Mouse (Mus musculus) cerebellum, adult 2 months (tissue): ENCODE measurements around the gene Gm28539. TPM values are rescaled to one million over a fixed set of nuclear protein-coding genes. Genes with fewer than 3 reads are reported as not detected.
"Not testable (repeated sequence)": the region's sequence is repeated elsewhere in the genome, so short reads cannot be mapped to it uniquely, and the experiment has no call there.

Experiments used
- DNase-seq, 2 experiments: peaks; one replicate each; pipeline ENCODE4 v3.0.0; 2021
- H3K27ac ChIP-seq: fragments of 200-500 bp; 2 replicates; pipeline ENCODE4 v1.5.1; 2012; ENCODE audit warnings: low read length, control low read depth, inconsistent platforms; ENCODE audit not compliant: insufficient read depth
- H3K27me3 ChIP-seq: fragments of 200-500 bp; 2 replicates; pipeline ENCODE4 v1.6.1; 2012; ENCODE audit warnings: inconsistent platforms, mild to moderate bottlenecking, low read length, moderate library complexity; ENCODE audit not compliant: control insufficient read depth, insufficient read depth
- H3K4me1 ChIP-seq: fragments of 200-500 bp; 2 replicates; pipeline ENCODE4 v1.6.1; 2011; ENCODE audit warnings: low read length; ENCODE audit not compliant: control insufficient read depth, insufficient read depth
- H3K4me3 ChIP-seq: fragments of 200-500 bp; replicated peaks from 2 replicates; pipeline ENCODE3; 2011; ENCODE audit warnings: mild to moderate bottlenecking, low read depth, low read length, control low read depth; ENCODE audit not compliant: insufficient read depth
- CTCF ChIP-seq: fragments of 200-500 bp; IDR thresholded peaks from 2 replicates; pipeline ENCODE4 v1.5.1; 2011; ENCODE audit warnings: low read depth, mild to moderate bottlenecking, control low read depth, low read length, moderate library complexity, borderline replicate concordance; ENCODE audit not compliant: insufficient read depth
- POLR2A ChIP-seq: fragments of 200-500 bp; IDR thresholded peaks from 2 replicates; pipeline ENCODE4 v1.6.1; 2011; ENCODE audit warnings: low read length, control low read depth, borderline replicate concordance; ENCODE audit not compliant: insufficient read depth
- WGBS: fragments of 180-500 bp; shearing (Covaris S2); methylation state at CpG from one replicate; pipeline ENCODE4 v1.1.7; 2018; 5-methylcytosine and 5-hydroxymethylcytosine counted together
- polyA plus RNA-seq: library from polyadenylated mRNA; depleted of rRNA; stranded (reverse); fragments of >200 nt; gene quantifications from 2 replicates; pipeline ENCODE4 v1.2.3, GENCODE M21; 2012

Gene Gm28539
- polyA plus RNA-seq, 1 experiment, result 0.08 TPM

GRCm38 (mm10) chr16:18828630-18829029 lies 7.8 kb upstream of the Gm28539 start:
- no peaks in the 10 kb centered on the region for H3K4me1 ChIP-seq
- TF ChIP-seq CTCF (no peak), POLR2A (no peak)
- 95% methylated on average over 3 of the region's 3 CpGs for WGBS
- DNase-seq, result no peak
- no peak overlapping the region for H3K27ac ChIP-seq
- H3K4me3 ChIP-seq, result no peak overlapping the region
- H3K27me3 ChIP-seq, result no peaks in the 10 kb centered on the region

- Histone ChIP-seq H3K27ac (no peak overlapping the region), H3K4me3 (no peak overlapping the region), H3K27me3 (no peaks in the 10 kb centered on the region), H3K4me1 (no peaks in the 10 kb centered on the region)
- TF ChIP-seq CTCF (no peak), POLR2A (no peak)
- no peak for DNase-seq
- 82% methylated on average over 6 of the region's 6 CpGs for WGBS
Measured at GRCm38 (mm10) chr16:18829102-18829501, 7.3 kb upstream of the Gm28539 start.

GRCm38 (mm10) chr16:18833486-18833885 lies 2.9 kb upstream of the Gm28539 start:
- no peak overlapping the region for H3K4me3 ChIP-seq
- TF ChIP-seq CTCF, result no peak
- no peak for TF ChIP-seq POLR2A
- no peaks in the 10 kb centered on the region for H3K27me3 ChIP-seq
- 53% methylated on average over 2 of the region's 2 CpGs for WGBS
- H3K4me1 ChIP-seq, result no peaks in the 10 kb centered on the region
- H3K27ac ChIP-seq, result no peak overlapping the region
- DNase-seq, result no peak

GRCm38 (mm10) chr16:18836073-18836467 lies 314 bp upstream of the Gm28539 start:
- H3K4me3 ChIP-seq, result peak overlapping the region; percentile 77
- no peak for DNase-seq
- 27% methylated on average over 3 of the region's 3 CpGs for WGBS
- TF ChIP-seq POLR2A (no peak), CTCF (no peak)
- H3K27me3 ChIP-seq, result no peaks in the 10 kb centered on the region
- no peaks in the 10 kb centered on the region for H3K4me1 ChIP-seq
- H3K27ac ChIP-seq, result no peak overlapping the region

GRCm38 (mm10) chr16:18838346-18838745 lies 2.0 kb downstream of the Gm28539 start:
- 88% methylated on average over 4 of the region's 4 CpGs for WGBS
- Histone ChIP-seq H3K4me1 (no peaks in the 10 kb centered on the region), H3K27me3 (no peaks in the 10 kb centered on the region), H3K27ac (no peak overlapping the region), H3K4me3 (no peak overlapping the region)
- no peak for TF ChIP-seq CTCF
- TF ChIP-seq POLR2A, result no peak
- no peak for DNase-seq

- Histone ChIP-seq H3K4me1 (no peaks in the 10 kb centered on the region), H3K27ac (no peak overlapping the region), H3K4me3 (no peak overlapping the region), H3K27me3 (no peaks in the 10 kb centered on the region)
- TF ChIP-seq CTCF (no peak), POLR2A (no peak)
- 90% methylated on average over 15 of the region's 15 CpGs for WGBS
- DNase-seq, result no peak
Measured at GRCm38 (mm10) chr16:18846301-18846820, 10.0 kb downstream of the Gm28539 start.

GRCm38 (mm10) chr16:18849521-18850190 lies 13.3 kb downstream of the Gm28539 start:
- H3K27me3 ChIP-seq, DNase-seq, H3K4me3 ChIP-seq, H3K4me1 ChIP-seq, H3K27ac ChIP-seq: not testable (repeated sequence)
- 85% methylated on average over 16 of the region's 17 CpGs for WGBS

- no peak overlapping the region for H3K27ac ChIP-seq
- TF ChIP-seq POLR2A (no peak), CTCF (no peak)
- H3K4me3 ChIP-seq, result no peak overlapping the region
- H3K27me3 ChIP-seq, result no peaks in the 10 kb centered on the region
- peaks cover 5% of the 10 kb centered on the region; the same call in 1 of the 2 replicates for H3K4me1 ChIP-seq
- DNase-seq, result peak; percentile 34 to 89
Measured at GRCm38 (mm10) chr16:18858551-18858950, 22.2 kb downstream of the Gm28539 start.
